Mouse (Mus musculus) layer of hippocampus, adult 11-12 months (tissue): ENCODE measurements around the gene Olfr808.

ENCODE experiments used
- DNase-seq: peaks from one replicate; pipeline ENCODE4 v3.0.0; 2022; ENCODE audit warnings: low spot score

Gene Olfr808

DNA sequence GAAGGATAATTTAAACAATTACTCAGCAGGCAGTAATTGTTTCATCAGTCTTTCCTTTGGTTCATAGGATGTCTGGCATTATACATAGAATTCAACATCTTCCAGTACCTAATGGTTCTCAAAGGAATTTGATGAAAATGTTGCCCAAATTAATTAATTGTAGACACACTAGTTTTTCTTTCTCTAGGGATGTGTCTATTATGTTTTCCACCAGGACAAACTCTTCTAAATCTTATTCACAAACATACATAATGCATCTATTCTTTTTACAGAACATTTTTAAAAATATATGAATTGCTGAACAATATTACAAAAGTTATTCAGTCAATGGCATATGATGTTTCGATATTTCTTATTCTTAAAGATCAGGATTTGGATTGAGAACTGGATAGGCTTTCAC is at the start of gene Olfr808:
Gene Olfr808 (plus strand): TSS at position 301 of the 400 bp plus-strand sequence.
- no peak for DNase-seq

DNA sequence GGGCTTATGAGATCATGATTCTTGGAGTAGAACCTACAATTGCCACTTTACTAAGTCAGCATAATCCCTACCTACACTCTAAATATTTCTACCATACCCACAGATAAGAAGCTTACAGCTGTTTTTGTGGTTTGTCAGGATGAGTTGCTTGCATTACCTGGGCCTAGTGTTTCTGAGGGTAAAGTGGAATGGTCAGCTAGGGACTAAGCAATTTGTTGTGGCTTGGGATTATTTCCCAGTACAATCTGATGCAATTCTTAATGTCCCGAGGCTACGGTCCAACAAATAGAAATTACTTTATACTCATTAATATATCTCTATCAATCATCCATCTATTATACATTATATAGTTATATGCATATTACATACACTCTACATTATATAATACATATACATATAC is 36.0 kb upstream of the Olfr808 start, which contains the start of gene Olfr805:
Gene Olfr805 (minus strand): TSS at position 101 of the 400 bp plus-strand sequence.
- no peak for DNase-seq

DNA sequence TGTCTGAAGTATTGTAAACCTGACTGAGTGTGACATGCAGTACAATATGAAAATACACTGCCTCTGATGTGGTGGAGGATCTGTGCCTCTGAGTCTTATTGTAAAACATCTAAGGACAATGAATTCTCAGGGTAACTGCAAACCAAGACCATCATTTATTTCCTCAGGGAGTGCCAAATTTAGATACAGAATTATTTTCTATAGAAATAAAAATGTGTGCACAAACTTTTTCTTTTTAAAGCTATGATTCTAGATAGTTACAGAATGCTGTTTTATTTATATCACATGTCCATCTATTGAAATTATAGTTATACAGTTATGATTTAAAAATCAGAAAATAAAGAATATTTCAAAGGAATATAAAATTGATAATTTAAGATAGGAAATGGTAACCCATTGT is 23.5 kb upstream of the Olfr808 start, which contains the start of gene Olfr806:
Gene Olfr806 (minus strand): TSS at position 101 of the 400 bp plus-strand sequence.
- no peak for DNase-seq

DNA sequence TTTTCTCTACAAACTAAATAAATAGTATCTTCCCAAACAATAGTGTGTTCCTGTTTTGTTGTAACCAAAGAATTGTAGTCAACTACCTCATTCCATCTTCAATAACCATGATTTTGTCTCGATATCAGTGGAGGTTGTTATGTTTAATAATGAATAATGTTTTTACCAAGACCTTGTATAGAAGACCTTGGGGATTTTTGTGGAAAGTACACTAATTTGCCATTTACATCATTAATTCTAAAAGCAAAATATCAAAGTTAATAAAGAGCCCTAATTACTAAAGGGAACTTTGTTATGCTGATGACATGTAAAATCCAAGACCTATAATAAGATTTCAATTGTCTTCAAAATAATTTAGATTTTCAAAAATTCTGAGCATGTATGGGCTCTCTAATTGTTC is 7.6 kb upstream of the Olfr808 start, which contains the start of gene Olfr807:
Gene Olfr807 (minus strand): TSS at position 101 of the 400 bp plus-strand sequence.
- no peak for DNase-seq

DNA sequence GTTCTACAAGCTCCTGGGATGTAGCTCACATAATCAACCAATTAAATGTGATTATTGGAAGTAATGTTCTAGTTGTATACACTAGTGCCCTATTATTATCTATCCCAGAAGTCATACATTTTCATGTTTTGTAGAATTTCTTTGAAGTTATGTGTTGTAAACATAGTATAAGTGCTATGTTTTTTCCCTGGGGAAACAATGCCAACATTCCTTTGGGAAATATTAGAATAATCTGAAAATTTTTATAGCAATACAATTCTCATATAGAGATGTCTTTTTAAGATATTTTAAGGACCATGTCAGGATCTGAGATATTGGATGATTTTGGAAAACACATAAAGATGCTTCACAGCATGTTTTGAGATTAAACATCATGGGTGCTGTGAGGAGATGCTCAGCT is 9.1 kb downstream of the Olfr808 start, which contains the start of gene Olfr809:
Gene Olfr809 (plus strand): TSS at position 301 of the 400 bp plus-strand sequence.
- no peak for DNase-seq

DNA sequence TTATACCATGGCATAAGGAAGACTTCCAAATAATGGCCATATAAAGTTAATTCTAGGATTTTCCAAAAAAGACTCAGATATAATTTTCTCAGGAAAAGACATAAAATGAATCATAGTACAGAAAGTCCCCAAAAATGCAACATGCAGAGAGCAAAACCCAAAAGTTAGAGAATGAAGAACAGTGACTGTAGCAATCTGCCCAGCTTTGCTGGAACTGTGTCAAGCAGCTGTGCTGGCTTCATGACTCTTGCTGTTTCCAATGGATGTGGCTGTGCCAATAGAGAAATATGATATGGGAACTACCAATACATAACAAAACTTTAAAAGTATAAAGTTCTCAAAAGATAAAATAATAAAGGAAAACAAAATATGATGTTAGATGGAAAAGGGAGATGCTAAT is 12.8 kb downstream of the Olfr808 start:
- DNase-seq, result no peak

DNA sequence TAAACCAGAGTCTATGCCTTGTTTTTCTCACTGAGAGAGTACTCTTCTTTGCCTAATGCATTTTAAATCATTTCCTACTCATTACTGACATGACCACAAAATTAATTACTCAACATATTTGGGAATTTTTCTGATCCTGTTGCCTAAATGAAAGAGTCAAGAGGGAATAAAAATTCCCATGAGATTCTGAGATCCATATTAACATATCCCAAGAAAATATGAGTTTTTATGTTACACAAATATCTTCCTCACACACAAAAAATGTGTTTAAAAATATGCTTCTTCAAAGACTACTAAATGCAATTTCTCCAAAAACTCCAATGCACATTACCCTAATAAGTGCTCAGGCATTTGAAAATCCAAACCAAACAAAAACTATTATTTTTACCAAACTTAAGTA is 29.5 kb downstream of the Olfr808 start, which contains the start of gene Olfr810:
Gene Olfr810 (minus strand): TSS at position 101 of the 400 bp plus-strand sequence.
- DNase-seq, result no peak

DNA sequence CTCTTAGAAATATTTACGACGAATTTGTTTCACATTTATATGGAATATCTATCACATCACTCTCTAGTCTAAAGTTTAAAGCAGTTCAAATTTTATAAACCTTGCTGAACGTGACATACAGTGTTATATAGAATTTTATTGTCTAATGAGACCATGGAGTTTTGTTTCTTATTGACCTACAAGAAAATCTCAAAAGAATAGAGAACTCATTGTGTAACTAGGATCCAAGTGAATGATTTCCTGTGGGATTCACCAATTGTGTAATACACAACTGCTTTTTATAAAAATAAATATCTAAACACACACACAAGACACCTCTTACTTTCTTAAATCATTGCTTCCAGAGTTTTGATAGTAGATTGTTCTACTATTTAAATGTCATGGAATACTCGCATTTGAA is 39.0 kb downstream of the Olfr808 start, which contains the start of gene Olfr811:
Gene Olfr811 (minus strand): TSS at position 101 of the 400 bp plus-strand sequence.
- no peak for DNase-seq
